Mouse (Mus musculus): Measurements from ENCODE around the gene Trp53i13. TPM values are rescaled to one million over a fixed set of nuclear protein-coding genes. Genes with fewer than 3 reads are reported as not detected.
"Not testable (repeated sequence)": the region's sequence is repeated elsewhere in the genome, so short reads cannot be mapped to it uniquely, and the experiment has no call there.

Trp53i13 gene
- 9.6 and 12.5 TPM in 2 replicates for total RNA-seq (2021)
- long read RNA-seq, experiment 1, transcript Trp53i13-201 (7 exons, 1,463 nt), result major isoform, 9 of 23 reads
- long read RNA-seq, experiment 1, partial matches to known transcripts, result 4 of 23 reads
- long read RNA-seq, experiment 1, other reads (novel, unspliced or antisense), result 10 of 23 reads
- long read RNA-seq, experiment 2, transcript Trp53i13-201 (7 exons, 1,463 nt), result major isoform, 10 of 24 reads
- long read RNA-seq, experiment 2, partial matches to known transcripts, result 4 of 24 reads
- long read RNA-seq, experiment 2, other reads (novel, unspliced or antisense), result 10 of 24 reads

GRCm38 (mm10) chr11:77515637-77516552 lies at the start of gene Trp53i13:
TSS of gene Trp53i13 (minus strand) at chr11:77515980.
- peak; percentile 70 for DNase-seq

- DNase-seq, result peak; percentile 8
These were observed 29.5 kb upstream of the Trp53i13 start for GRCm38 (mm10) chr11:77545261-77545660.

DNA sequence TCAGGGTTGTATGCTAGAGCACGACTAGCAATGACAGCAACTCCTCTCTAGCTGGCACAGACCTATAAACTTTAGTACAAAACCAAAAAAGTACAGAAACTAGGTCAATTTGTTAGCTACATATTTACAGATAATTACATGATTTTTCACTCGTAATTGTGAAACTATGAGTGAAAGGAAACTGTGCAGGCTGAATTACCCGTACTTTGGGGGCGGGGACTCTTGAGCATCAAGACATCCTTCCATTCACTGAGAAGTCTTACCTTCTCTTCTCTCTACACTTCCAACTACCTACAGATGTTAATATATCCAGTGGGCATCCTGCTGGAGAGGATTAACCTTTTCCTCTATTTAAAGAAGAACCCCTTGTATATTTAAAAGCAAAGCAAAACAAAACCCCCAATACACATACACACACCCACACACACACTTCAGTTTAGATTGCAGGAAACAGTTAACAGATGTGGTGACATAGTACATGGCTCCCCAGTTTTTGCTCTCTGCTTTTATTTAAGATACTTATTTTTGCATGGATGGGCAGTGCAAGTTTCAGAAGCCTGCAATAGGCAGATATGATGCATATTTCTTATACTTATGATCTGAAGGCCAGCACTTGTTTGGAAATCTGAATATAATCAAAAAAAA lies 16.5 kb upstream of the Trp53i13 start:
- no peak for DNase-seq

DNA sequence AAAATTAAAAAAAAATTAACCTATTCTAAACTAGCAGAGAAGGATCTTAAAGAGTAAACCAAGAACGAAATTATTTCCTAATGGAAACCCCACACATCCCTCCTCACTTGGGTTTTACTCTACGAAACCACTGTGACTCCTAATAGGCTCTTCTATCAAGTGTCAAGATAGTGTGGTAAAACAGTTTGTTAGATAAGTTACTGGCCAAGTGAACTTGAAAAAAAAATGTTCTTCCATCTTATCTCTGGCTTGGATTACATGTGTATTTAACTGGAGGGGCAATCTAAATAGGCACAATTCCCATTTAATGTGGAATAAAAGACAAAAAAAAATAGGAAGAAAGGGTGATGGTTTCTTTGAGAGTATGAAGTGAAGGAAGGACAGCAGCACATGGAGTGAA lies 15.1 kb upstream of the Trp53i13 start:
- no peak for DNase-seq

GRCm38 (mm10) chr11:77529644-77530043 lies 13.9 kb upstream of the Trp53i13 start:
- DNase-seq, result no peak

- DNase-seq, result not testable (repeated sequence)
These were observed 12.6 kb upstream of the Trp53i13 start for GRCm38 (mm10) chr11:77528420-77528819.

GRCm38 (mm10) chr11:77525804-77526486 lies 10.2 kb upstream of the Trp53i13 start:
- DNase-seq, result no peak

DNA sequence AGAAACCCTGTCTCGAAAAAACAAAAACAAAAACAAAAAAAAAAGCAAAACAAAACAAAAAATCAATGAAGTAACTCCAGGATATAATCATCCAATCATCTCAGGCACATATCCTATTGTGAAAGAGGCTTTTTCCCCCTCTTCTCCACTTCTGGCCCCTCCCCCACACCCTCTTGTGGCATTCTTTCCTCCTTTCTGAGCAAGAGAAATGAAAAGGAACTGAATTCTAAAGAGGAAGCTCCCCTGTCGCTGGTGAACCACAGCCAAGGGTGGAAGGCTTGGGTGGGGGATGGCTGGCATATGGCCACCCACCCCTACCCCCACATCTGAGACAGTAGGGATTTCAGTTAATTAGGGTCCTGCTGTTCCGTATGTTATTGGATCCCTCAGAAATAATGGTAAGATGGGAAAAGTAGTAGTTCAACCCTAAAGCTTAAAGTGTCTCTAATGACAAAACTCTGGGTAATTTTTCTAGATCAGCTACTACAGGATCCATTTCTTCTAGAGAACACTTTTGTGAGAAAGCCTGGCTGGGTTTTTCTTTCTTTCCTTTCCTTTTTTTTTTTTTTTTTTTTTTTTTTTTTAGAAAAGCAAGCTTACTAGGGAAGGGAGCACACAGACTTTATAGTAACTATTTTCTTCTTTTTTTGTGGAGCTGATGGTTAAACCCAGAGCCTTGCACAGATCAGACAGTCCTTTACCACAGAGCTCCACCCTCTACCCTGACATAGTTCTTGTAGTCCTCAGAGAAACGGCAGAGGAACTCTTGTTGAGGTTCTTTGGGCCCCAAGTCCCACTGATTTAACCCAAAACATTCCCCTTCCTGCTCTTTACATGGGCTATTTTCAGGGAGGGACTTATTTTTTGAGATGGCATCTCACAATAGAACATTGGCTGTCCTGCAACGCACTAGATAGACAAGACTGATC lies 5.1 kb upstream of the Trp53i13 start:
- peak; percentile 45 for DNase-seq

- DNase-seq, result no peak
These were observed 3.3 kb upstream of the Trp53i13 start, which contains the start of gene Gm10392 for GRCm38 (mm10) chr11:77519043-77519442. TSS of gene Gm10392 (minus strand) at chr11:77519198.

- DNase-seq, result no peak
These were observed 2.4 kb upstream of the Trp53i13 start for GRCm38 (mm10) chr11:77518051-77518798.

GRCm38 (mm10) chr11:77516553-77517425 lies 1.0 kb upstream of the Trp53i13 start:
- peak; percentile 55 for DNase-seq

- peak; percentile 94 for DNase-seq
These were observed 746 bp downstream of the Trp53i13 start, which contains the start of gene Abhd15 for GRCm38 (mm10) chr11:77514832-77515636. TSS of gene Abhd15 (plus strand) at chr11:77515121.

DNA sequence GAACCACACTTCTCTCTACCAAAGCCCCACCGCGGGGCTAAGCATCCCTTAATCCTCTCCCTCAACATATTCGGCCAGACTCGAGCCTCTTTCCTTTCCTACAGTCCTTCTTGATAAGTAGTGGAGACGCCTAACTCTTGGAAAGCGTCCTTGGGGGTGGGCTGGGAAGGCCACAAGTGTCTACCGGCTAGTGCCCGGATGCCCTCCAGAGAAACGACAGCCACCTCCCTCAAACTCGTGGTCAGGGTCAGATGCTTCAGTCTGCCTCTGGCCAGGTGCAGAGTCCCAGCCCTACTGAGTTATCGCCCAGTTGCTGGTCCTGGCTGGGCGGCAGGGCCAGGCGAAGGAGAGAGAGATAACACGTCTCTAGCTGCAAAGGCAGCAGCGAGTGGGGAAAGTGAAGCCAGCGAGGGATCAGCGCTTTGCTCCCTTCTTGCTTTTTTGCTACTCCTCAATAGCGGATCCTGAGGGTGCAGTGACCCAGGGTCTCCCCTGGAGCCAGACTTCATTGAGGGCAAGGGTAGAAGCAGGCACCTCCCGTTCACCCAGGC lies 1.4 kb downstream of the Trp53i13 start:
- DNase-seq, result peak; percentile 61

- peak; percentile 31 for DNase-seq
These were observed 2.0 kb downstream of the Trp53i13 start for GRCm38 (mm10) chr11:77513811-77514170.

DNA sequence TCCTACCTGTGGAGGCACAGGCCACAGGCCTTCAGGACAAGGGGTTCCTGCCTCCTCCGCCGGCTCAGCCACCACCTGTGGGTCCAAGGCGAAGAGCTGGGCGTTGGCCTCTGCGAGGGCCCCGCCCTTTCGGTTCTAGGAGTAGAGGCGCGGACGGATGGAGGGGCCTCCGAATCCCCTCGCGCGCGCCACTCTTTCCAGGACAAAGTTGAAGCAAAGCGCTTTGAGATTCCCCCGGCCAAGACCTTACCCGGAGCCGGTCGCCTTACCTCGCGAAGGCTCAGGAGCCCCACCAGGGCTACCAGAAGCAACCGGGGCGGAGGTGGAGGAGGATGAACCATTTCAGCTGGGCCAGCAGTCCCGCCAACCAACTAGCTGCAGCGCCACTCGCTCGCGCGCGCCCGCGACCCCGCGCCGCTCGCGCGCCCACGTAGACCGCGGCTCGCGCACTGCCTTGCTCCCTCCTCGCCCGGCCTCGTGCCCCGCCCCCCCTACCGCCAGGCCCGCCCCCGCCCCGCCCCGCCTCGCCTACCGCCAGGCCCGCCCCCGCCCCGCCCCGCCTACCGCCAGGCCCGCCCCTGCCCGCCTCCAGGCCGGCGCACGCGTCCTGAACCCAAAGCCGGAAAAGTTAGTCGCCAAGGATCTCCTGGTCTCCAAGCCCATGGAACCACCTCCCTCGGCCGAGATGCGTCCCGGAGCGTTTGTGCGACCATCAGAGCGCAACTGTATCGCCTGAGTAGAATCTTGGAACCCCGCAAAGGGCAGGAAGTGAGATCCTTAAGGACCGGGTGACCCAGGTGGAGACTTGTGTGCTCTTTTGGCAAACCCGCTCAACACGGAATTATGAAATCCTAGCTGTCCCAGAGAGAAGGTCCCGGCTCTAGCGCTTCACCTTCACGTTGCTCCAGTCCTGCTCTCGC lies 2.6 kb downstream of the Trp53i13 start:
- peak; percentile 94 for DNase-seq

GRCm38 (mm10) chr11:77511336-77511735 lies 4.4 kb downstream of the Trp53i13 start:
- no peak for DNase-seq

Data from adrenal gland, postnatal 14 days (tissue).